Mouse (Mus musculus): ENCODE measurements at regions not wholly inside any gene's neighbourhood (a gene's known extent, or its start where the extent isn't known, plus 50 kb on each side); places are given as distances from the start of the nearest gene placed in this dataset.
A peak's percentile ranks its signal among the peaks of the same experiment; 100 is the strongest.

- Histone ChIP-seq H3K4me3 (ENCODE audit: insufficient read depth, low read depth, low read length) (no peak overlapping the region), H3K36me3 (ENCODE audit: control insufficient read depth, insufficient read depth, low read length) (no peaks in the 10 kb centered on the region), H3K4me1 (ENCODE audit: control insufficient read depth, insufficient read depth, low read length) (no peaks in the 10 kb centered on the region), H3K27ac (ENCODE audit: insufficient read depth, low read depth, low read length) (no peak overlapping the region), H3K27me3 (replicated peaks; ENCODE audit: control insufficient read depth, insufficient read depth, low read length) (no peaks in the 10 kb centered on the region)
- DNase-seq: no peak
- no peak for TF ChIP-seq POLR2A (IDR thresholded peaks at IDR 0.05; ENCODE audit: low read depth, low read length)
- TF ChIP-seq CTCF (conservative IDR thresholded peaks at IDR 0.05; ENCODE audit: insufficient read depth, insufficient read length, low read depth, low read length): no peak
- 61% methylated on average over 3 of the region's 3 CpGs for WGBS
Observed at GRCm38 (mm10) chr3:70097813-70098212, 90.4 kb downstream of the Otol1 start.

- Histone ChIP-seq H3K36me3 (ENCODE audit: control insufficient read depth, insufficient read depth, low read length) (no peaks in the 10 kb centered on the region), H3K4me1 (ENCODE audit: control insufficient read depth, insufficient read depth, low read length) (no peaks in the 10 kb centered on the region; the same call in 1 of the 2 replicates), H3K27ac (ENCODE audit: insufficient read depth, low read depth, low read length) (no peak overlapping the region), H3K27me3 (replicated peaks; ENCODE audit: control insufficient read depth, insufficient read depth, low read length) (no peaks in the 10 kb centered on the region), H3K4me3 (ENCODE audit: insufficient read depth, low read depth, low read length) (no peak overlapping the region)
- DNase-seq: no peak
- WGBS: 40% methylated on average over 7 of the region's 7 CpGs
- TF ChIP-seq POLR2A (IDR thresholded peaks at IDR 0.05; ENCODE audit: low read depth, low read length) (no peak), CTCF (conservative IDR thresholded peaks at IDR 0.05; ENCODE audit: insufficient read depth, insufficient read length, low read depth, low read length) (no peak)
Observed at GRCm38 (mm10) chr3:70102091-70102490, 94.7 kb downstream of the Otol1 start.

GRCm38 (mm10) chr3:70102593-70103213, 95.3 kb downstream of the Otol1 start:
- 41% methylated on average over 10 of the region's 10 CpGs for WGBS
- H3K4me3 ChIP-seq (ENCODE audit: insufficient read depth, low read depth, low read length): no peak overlapping the region
- no peaks in the 10 kb centered on the region; the same call in 1 of the 2 replicates for H3K4me1 ChIP-seq (ENCODE audit: control insufficient read depth, insufficient read depth, low read length)
- no peaks in the 10 kb centered on the region for H3K36me3 ChIP-seq (ENCODE audit: control insufficient read depth, insufficient read depth, low read length)
- no peak overlapping the region for H3K27ac ChIP-seq (ENCODE audit: insufficient read depth, low read depth, low read length)
- no peaks in the 10 kb centered on the region for H3K27me3 ChIP-seq (replicated peaks; ENCODE audit: control insufficient read depth, insufficient read depth, low read length)
- TF ChIP-seq POLR2A (IDR thresholded peaks at IDR 0.05; ENCODE audit: low read depth, low read length) (no peak), CTCF (conservative IDR thresholded peaks at IDR 0.05; ENCODE audit: insufficient read depth, insufficient read length, low read depth, low read length) (no peak)
- DNase-seq: no peak

GRCm38 (mm10) chr3:70103983-70104827, 96.8 kb downstream of the Otol1 start:
- TF ChIP-seq CTCF (conservative IDR thresholded peaks at IDR 0.05; ENCODE audit: insufficient read depth, insufficient read length, low read depth, low read length) (peak; percentile 63), POLR2A (IDR thresholded peaks at IDR 0.05; ENCODE audit: low read depth, low read length) (no peak)
- no peak overlapping the region for H3K27ac ChIP-seq (ENCODE audit: insufficient read depth, low read depth, low read length)
- no peaks in the 10 kb centered on the region for H3K36me3 ChIP-seq (ENCODE audit: control insufficient read depth, insufficient read depth, low read length)
- peak overlapping the region; percentile 50 for H3K4me3 ChIP-seq (ENCODE audit: insufficient read depth, low read depth, low read length)
- WGBS: 1% methylated on average over 21 of the region's 21 CpGs
- DNase-seq: peak; percentile 67
- H3K4me1 ChIP-seq (ENCODE audit: control insufficient read depth, insufficient read depth, low read length): no peaks in the 10 kb centered on the region; the same call in 1 of the 2 replicates
- H3K27me3 ChIP-seq (replicated peaks; ENCODE audit: control insufficient read depth, insufficient read depth, low read length): no peaks in the 10 kb centered on the region

- TF ChIP-seq POLR2A (IDR thresholded peaks at IDR 0.05; ENCODE audit: low read depth, low read length) (no peak), CTCF (conservative IDR thresholded peaks at IDR 0.05; ENCODE audit: insufficient read depth, insufficient read length, low read depth, low read length) (peak; percentile 75)
- peak; percentile 58 for DNase-seq
- Histone ChIP-seq H3K4me1 (ENCODE audit: control insufficient read depth, insufficient read depth, low read length) (no peaks in the 10 kb centered on the region; the same call in 1 of the 2 replicates), H3K4me3 (ENCODE audit: insufficient read depth, low read depth, low read length) (no peak overlapping the region), H3K36me3 (ENCODE audit: control insufficient read depth, insufficient read depth, low read length) (no peaks in the 10 kb centered on the region), H3K27ac (ENCODE audit: insufficient read depth, low read depth, low read length) (no peak overlapping the region), H3K27me3 (replicated peaks; ENCODE audit: control insufficient read depth, insufficient read depth, low read length) (no peaks in the 10 kb centered on the region)
- 14% methylated on average over 7 of the region's 7 CpGs for WGBS
Observed at GRCm38 (mm10) chr3:70104828-70105399, 97.5 kb downstream of the Otol1 start.

GRCm38 (mm10) chr3:70105561-70105960, 98.1 kb downstream of the Otol1 start:
- no peak for TF ChIP-seq CTCF (conservative IDR thresholded peaks at IDR 0.05; ENCODE audit: insufficient read depth, insufficient read length, low read depth, low read length)
- no peak for TF ChIP-seq POLR2A (IDR thresholded peaks at IDR 0.05; ENCODE audit: low read depth, low read length)
- Histone ChIP-seq H3K27me3 (replicated peaks; ENCODE audit: control insufficient read depth, insufficient read depth, low read length) (no peaks in the 10 kb centered on the region), H3K4me3 (ENCODE audit: insufficient read depth, low read depth, low read length) (no peak overlapping the region), H3K4me1 (ENCODE audit: control insufficient read depth, insufficient read depth, low read length) (no peaks in the 10 kb centered on the region; the same call in 1 of the 2 replicates), H3K27ac (ENCODE audit: insufficient read depth, low read depth, low read length) (no peak overlapping the region), H3K36me3 (ENCODE audit: control insufficient read depth, insufficient read depth, low read length) (no peaks in the 10 kb centered on the region)
- WGBS: 53% methylated on average over 1 of the region's 1 CpGs
- DNase-seq: no peak

GRCm38 (mm10) chr3:70106141-70106540, 98.7 kb downstream of the Otol1 start:
- DNase-seq: no peak
- H3K4me3 ChIP-seq (ENCODE audit: insufficient read depth, low read depth, low read length): no peak overlapping the region
- no peaks in the 10 kb centered on the region; the same call in 1 of the 2 replicates for H3K4me1 ChIP-seq (ENCODE audit: control insufficient read depth, insufficient read depth, low read length)
- H3K36me3 ChIP-seq (ENCODE audit: control insufficient read depth, insufficient read depth, low read length): no peaks in the 10 kb centered on the region
- 71% methylated on average over 2 of the region's 2 CpGs for WGBS
- no peak for TF ChIP-seq CTCF (conservative IDR thresholded peaks at IDR 0.05; ENCODE audit: insufficient read depth, insufficient read length, low read depth, low read length)
- TF ChIP-seq POLR2A (IDR thresholded peaks at IDR 0.05; ENCODE audit: low read depth, low read length): no peak
- H3K27ac ChIP-seq (ENCODE audit: insufficient read depth, low read depth, low read length): no peak overlapping the region
- H3K27me3 ChIP-seq (replicated peaks; ENCODE audit: control insufficient read depth, insufficient read depth, low read length): no peaks in the 10 kb centered on the region

Measured in kidney, adult 2 months (tissue).